Mouse (Mus musculus) liver, adult 2 months (tissue): ENCODE results near the gene Dnajc21. TPM values are rescaled to one million over a fixed set of nuclear protein-coding genes. Genes with fewer than 3 reads are reported as not detected.
"Not testable (repeated sequence)": the region's sequence is repeated elsewhere in the genome, so short reads cannot be mapped to it uniquely, and the experiment has no call there.

Source experiments
- DNase-seq: peaks from one replicate; pipeline ENCODE4 v3.0.0-alpha.2; 2011; ENCODE audit warnings: low read depth, low spot score; ENCODE audit errors: extremely low read depth
- H3K27ac ChIP-seq: fragments of 200-500 bp; replicated peaks from 2 replicates; pipeline ENCODE4 v1.5.1; 2012; ENCODE audit warnings: low read depth, mild to moderate bottlenecking, control low read depth, inconsistent platforms, low read length; ENCODE audit not compliant: insufficient read depth
- H3K27me3 ChIP-seq: fragments of 200-500 bp; 2 replicates; pipeline ENCODE4 v1.6.1; 2012; ENCODE audit warnings: mild to moderate bottlenecking, moderate library complexity, low read length, inconsistent platforms; ENCODE audit not compliant: control insufficient read depth, insufficient read depth
- H3K36me3 ChIP-seq: fragments of 200-500 bp; 2 replicates; pipeline ENCODE4 v1.6.1; 2012; ENCODE audit warnings: low read length, inconsistent platforms; ENCODE audit not compliant: control insufficient read depth, insufficient read depth
- H3K4me1 ChIP-seq: fragments of 200-500 bp; 2 replicates; pipeline ENCODE4 v1.6.1; 2011; ENCODE audit warnings: low read length; ENCODE audit not compliant: control insufficient read depth, insufficient read depth
- H3K4me3 ChIP-seq: fragments of 200-500 bp; 2 replicates; pipeline ENCODE4 v1.5.1; 2011; ENCODE audit warnings: low read depth, mild to moderate bottlenecking, control low read depth, low read length, moderate library complexity; ENCODE audit not compliant: insufficient read depth
- H3K79me2 ChIP-seq: fragments of 200-500 bp; 2 replicates; pipeline ENCODE4 v1.6.1; 2012; ENCODE audit warnings: inconsistent platforms, mild to moderate bottlenecking, low read length, moderate library complexity; ENCODE audit not compliant: control insufficient read depth, insufficient read depth
- H3K9ac ChIP-seq: fragments of 200-500 bp; 2 replicates; pipeline ENCODE4 v1.6.1; 2012; ENCODE audit warnings: low read depth, mild to moderate bottlenecking, control low read depth, inconsistent platforms, low read length
- CTCF ChIP-seq: fragments of 200-500 bp; IDR thresholded peaks from 2 replicates; pipeline ENCODE4 v1.5.1; 2011; ENCODE audit warnings: low read depth, low read length, control low read depth
- POLR2A ChIP-seq: fragments of 200-500 bp; IDR thresholded peaks from 2 replicates; pipeline ENCODE4 v1.6.1; 2011; ENCODE audit warnings: low read length, control low read depth; ENCODE audit not compliant: insufficient read depth; ENCODE audit errors: extremely low read depth
- WGBS: fragments of 180-500 bp; shearing (Covaris S2); methylation state at CpG from one replicate; pipeline ENCODE4 v1.1.7; 2018; 5-methylcytosine and 5-hydroxymethylcytosine counted together
- polyA plus RNA-seq: library from polyadenylated mRNA; depleted of rRNA; stranded (reverse); fragments of >200 nt; gene quantifications from 2 replicates; pipeline ENCODE4 v1.2.3, GENCODE M21; 2012; rRNA removed
- total RNA-seq: library from RNA; depleted of rRNA; stranded (reverse); fragments of >200 nt; gene quantifications from 2 replicates; pipeline ENCODE4 v1.2.3, GENCODE M21; 2014; rRNA removed

Gene Dnajc21
- total RNA-seq (6.8 and 7.6 TPM in 2 replicates), polyA plus RNA-seq (0.76 and 1.3 TPM in 2 replicates)

GRCm38 (mm10) chr15:10470151-10470831, at the start of gene Dnajc21:
Dnajc21 (minus strand) TSS chr15:10470516.
- Histone ChIP-seq H3K27me3 (no peaks in the 10 kb centered on the region), H3K4me1 (peaks cover 2% of the 10 kb centered on the region; the same call in 1 of the 2 replicates), H3K36me3 (peaks cover 5% of the 10 kb centered on the region), H3K4me3 (peak within 1 kb of the TSS; percentile 99), H3K9ac (peak within 1 kb of the TSS; percentile 95), H3K27ac (peak within 1 kb of the TSS; percentile 89), H3K79me2 (peaks cover 24% of the 10 kb centered on the region)
- peak; percentile 77 for DNase-seq
- WGBS, result 4% methylated on average over 87 of the region's 87 CpGs
- 0 out of 2 replicates have a peak, but pooled peaks have one; percentile 39 for TF ChIP-seq POLR2A
- TF ChIP-seq CTCF, result no peak

GRCm38 (mm10) chr15:10515166-10515565, 44.9 kb upstream of the Dnajc21 start:
- no peak overlapping the region for H3K9ac ChIP-seq
- no peaks in the 10 kb centered on the region for H3K79me2 ChIP-seq
- no peak overlapping the region for H3K4me3 ChIP-seq
- TF ChIP-seq CTCF (no peak), POLR2A (no peak)
- DNase-seq, result no peak
- no peaks in the 10 kb centered on the region for H3K36me3 ChIP-seq
- no peaks in the 10 kb centered on the region for H3K4me1 ChIP-seq
- H3K27ac ChIP-seq, result no peak overlapping the region
- 89% methylated on average over 7 of the region's 7 CpGs for WGBS
- no peaks in the 10 kb centered on the region for H3K27me3 ChIP-seq

GRCm38 (mm10) chr15:10506099-10506498, 35.8 kb upstream of the Dnajc21 start:
- H3K79me2 ChIP-seq, result no peaks in the 10 kb centered on the region
- no peaks in the 10 kb centered on the region for H3K27me3 ChIP-seq
- 54% methylated on average over 11 of the region's 11 CpGs for WGBS
- no peak overlapping the region for H3K27ac ChIP-seq
- H3K36me3 ChIP-seq, result no peaks in the 10 kb centered on the region
- no peaks in the 10 kb centered on the region for H3K4me1 ChIP-seq
- no peak overlapping the region for H3K9ac ChIP-seq
- TF ChIP-seq CTCF (no peak), POLR2A (no peak)
- DNase-seq, result no peak
- H3K4me3 ChIP-seq, result no peak overlapping the region

GRCm38 (mm10) chr15:10500838-10501719, 30.8 kb upstream of the Dnajc21 start:
- no peaks in the 10 kb centered on the region for H3K4me1 ChIP-seq
- no peaks in the 10 kb centered on the region for H3K36me3 ChIP-seq
- DNase-seq, result no peak
- H3K27ac ChIP-seq, result no peak overlapping the region
- H3K9ac ChIP-seq, result no peak overlapping the region
- H3K4me3 ChIP-seq, result no peak overlapping the region
- H3K79me2 ChIP-seq, result no peaks in the 10 kb centered on the region
- no peaks in the 10 kb centered on the region for H3K27me3 ChIP-seq
- TF ChIP-seq POLR2A (no peak), CTCF (peak; percentile 85)
- WGBS, result 58% methylated on average over 11 of the region's 11 CpGs

- no peaks in the 10 kb centered on the region for H3K4me1 ChIP-seq
- H3K4me3 ChIP-seq, result no peak overlapping the region
- DNase-seq, result no peak
- no peaks in the 10 kb centered on the region for H3K36me3 ChIP-seq
- no peak for TF ChIP-seq POLR2A
- no peak for TF ChIP-seq CTCF
- H3K27ac ChIP-seq, result no peak overlapping the region
- H3K79me2 ChIP-seq, result no peaks in the 10 kb centered on the region
- no peak overlapping the region for H3K9ac ChIP-seq
- no peaks in the 10 kb centered on the region for H3K27me3 ChIP-seq
- WGBS, result 72% methylated on average over 5 of the region's 5 CpGs
These were observed 29.7 kb upstream of the Dnajc21 start for GRCm38 (mm10) chr15:10500035-10500434.

GRCm38 (mm10) chr15:10499593-10499992, 29.3 kb upstream of the Dnajc21 start:
- WGBS, result 81% methylated on average over 5 of the region's 5 CpGs
- Histone ChIP-seq H3K79me2 (no peaks in the 10 kb centered on the region), H3K36me3 (no peaks in the 10 kb centered on the region), H3K4me1 (no peaks in the 10 kb centered on the region), H3K9ac (no peak overlapping the region), H3K27ac (no peak overlapping the region), H3K27me3 (no peaks in the 10 kb centered on the region), H3K4me3 (no peak overlapping the region)
- no peak for TF ChIP-seq POLR2A
- no peak for TF ChIP-seq CTCF
- DNase-seq, result no peak

- DNase-seq, H3K9ac ChIP-seq, H3K4me1 ChIP-seq, H3K79me2 ChIP-seq, H3K27me3 ChIP-seq, H3K4me3 ChIP-seq, H3K27ac ChIP-seq: not testable (repeated sequence)
- H3K36me3 ChIP-seq, result peaks cover 11% of the 10 kb centered on the region
- 95% methylated on average over 1 of the region's 1 CpGs for WGBS
These were observed 26.4 kb upstream of the Dnajc21 start for GRCm38 (mm10) chr15:10496696-10497095.
